Mouse (Mus musculus) CH12.LX (cell line): ENCODE measurements around the gene Atp2a3. TPM values are rescaled to one million over a fixed set of nuclear protein-coding genes. Genes with fewer than 3 reads are reported as not detected.
A peak's percentile ranks its signal among the peaks of the same experiment; 100 is the strongest.

ENCODE experiments used
- DNase-seq: peaks from one replicate; pipeline ENCODE4 v3.0.0-alpha.2; 2013; ENCODE audit errors: extremely low read depth
- H3K27ac ChIP-seq: 2 replicates; pipeline ENCODE4 v1.5.1; 2012; ENCODE audit warnings: low read depth, mild to moderate bottlenecking, control low read depth, moderate library complexity; ENCODE audit not compliant: insufficient read depth
- H3K27me3 ChIP-seq: replicated peaks from 2 replicates; pipeline ENCODE3; 2012; ENCODE audit warnings: inconsistent platforms
- H3K36me3 ChIP-seq, 2 experiments: replicated peaks in 1 of 2; 2 replicates each; pipeline versions ENCODE3 to v1.6.1; 2012; ENCODE audit warnings: inconsistent platforms in 1 of 2, low read length in 1 of 2, mild to moderate bottlenecking in 1 of 2, mixed read lengths in 1 of 2, moderate library complexity in 1 of 2; ENCODE audit not compliant: control insufficient read depth in 1 of 2, insufficient read depth in 1 of 2
- H3K4me1 ChIP-seq, 2 experiments: 2 replicates each; pipeline ENCODE4 v1.6.1; 2012; ENCODE audit warnings: inconsistent platforms in 1 of 2, moderate library complexity in 1 of 2; ENCODE audit not compliant: insufficient read depth in 2 of 2, control insufficient read depth in 1 of 2
- H3K4me2 ChIP-seq: 2 replicates; pipeline ENCODE4 v1.6.1; 2012; ENCODE audit warnings: low read depth, mild to moderate bottlenecking, control low read depth; ENCODE audit not compliant: poor library complexity, insufficient read depth, severe bottlenecking
- H3K4me3 ChIP-seq, 3 experiments: fragments of 150-350 bp in 1 of 3; sonication (generic) in 1 of 3; replicated peaks in 1 of 3; 2 replicates each; pipeline versions ENCODE3 to v1.5.1; 2011 to 2012; ENCODE audit warnings: low read depth in 2 of 3, low read length in 2 of 3, mild to moderate bottlenecking in 2 of 3, moderate library complexity in 2 of 3, control low read depth in 1 of 3, improper control_type of control experiment in 1 of 3, inconsistent platforms in 1 of 3, mixed read lengths in 1 of 3; ENCODE audit not compliant: poor library complexity in 1 of 3
- H3K79me2 ChIP-seq: replicated peaks from 2 replicates; pipeline ENCODE4 v1.6.1; 2012; ENCODE audit warnings: mild to moderate bottlenecking, moderate library complexity; ENCODE audit not compliant: control insufficient read depth, poor library complexity, insufficient read depth, severe bottlenecking; ENCODE audit errors: extremely low read depth
- H3K9ac ChIP-seq: 2 replicates; pipeline ENCODE4 v1.6.1; 2012; ENCODE audit warnings: low read depth, mild to moderate bottlenecking, control low read depth, moderate library complexity; ENCODE audit not compliant: insufficient read depth
- H3K9me3 ChIP-seq: replicated peaks from 2 replicates; pipeline ENCODE3; 2012; ENCODE audit warnings: low read length, inconsistent platforms, mixed read lengths
- BHLHE40 ChIP-seq: IDR thresholded peaks from 2 replicates; pipeline ENCODE4 v1.6.1; 2011; ENCODE audit warnings: mild to moderate bottlenecking, low read depth, low read length, improper control_type of control experiment
- CHD2 ChIP-seq: IDR thresholded peaks from 2 replicates; pipeline ENCODE4 v1.6.1; 2011; ENCODE audit warnings: low read length, improper control_type of control experiment
- CTCF ChIP-seq, 2 experiments: IDR thresholded peaks in 1 of 2; conservative IDR thresholded peaks in 1 of 2; 2 replicates each; pipeline ENCODE4 v1.5.1; 2011 to 2012; ENCODE audit warnings: low read depth in 2 of 2, low read length in 2 of 2, improper control_type of control experiment in 1 of 2, inconsistent platforms in 1 of 2, mild to moderate bottlenecking in 1 of 2, moderate library complexity in 1 of 2
- E2F4 ChIP-seq: IDR thresholded peaks from 2 replicates; pipeline ENCODE4 v1.6.1; 2011; ENCODE audit warnings: low read depth, low read length, improper control_type of control experiment; ENCODE audit not compliant: insufficient replicate concordance
- ELF1 ChIP-seq: IDR thresholded peaks from 2 replicates; pipeline ENCODE4 v1.6.1; 2014; ENCODE audit warnings: low read depth, mild to moderate bottlenecking, inconsistent platforms, low read length, improper control_type of control experiment
- EP300 ChIP-seq: IDR thresholded peaks from 2 replicates; pipeline ENCODE4 v1.6.1; 2011; ENCODE audit warnings: low read length, improper control_type of control experiment
- ETS1 ChIP-seq: conservative IDR thresholded peaks from 2 replicates; pipeline ENCODE4 v1.6.1; 2012; ENCODE audit warnings: low read depth, mild to moderate bottlenecking, inconsistent platforms, low read length, improper control_type of control experiment, moderate library complexity
- GABPA ChIP-seq: IDR thresholded peaks from 2 replicates; pipeline ENCODE4 v1.6.1; 2012; ENCODE audit warnings: low read depth, low read length, improper control_type of control experiment, inconsistent platforms; ENCODE audit not compliant: insufficient replicate concordance
- HCFC1 ChIP-seq: IDR thresholded peaks from 2 replicates; pipeline ENCODE4 v1.6.1; 2012; ENCODE audit warnings: low read depth, mild to moderate bottlenecking, inconsistent platforms, low read length, improper control_type of control experiment
- IRF4 ChIP-seq: IDR thresholded peaks from 2 replicates; pipeline ENCODE4 v1.6.1; 2014; ENCODE audit warnings: low read depth, mild to moderate bottlenecking, inconsistent platforms, low read length, improper control_type of control experiment
- JUN ChIP-seq: IDR thresholded peaks from 2 replicates; pipeline ENCODE4 v1.6.1; 2011; ENCODE audit warnings: low read depth, mild to moderate bottlenecking, low read length, improper control_type of control experiment, moderate library complexity; ENCODE audit not compliant: insufficient read depth
- JUND ChIP-seq: conservative IDR thresholded peaks from 2 replicates; pipeline ENCODE4 v1.6.1; 2011; ENCODE audit warnings: low read depth, low read length, improper control_type of control experiment
- KAT2A ChIP-seq: IDR thresholded peaks from 2 replicates; pipeline ENCODE4 v1.6.1; 2012; ENCODE audit warnings: low read length, improper control_type of control experiment, inconsistent platforms; ENCODE audit not compliant: insufficient replicate concordance
- MAX ChIP-seq: IDR thresholded peaks from 2 replicates; pipeline ENCODE4 v1.6.1; 2011; ENCODE audit warnings: low read length, improper control_type of control experiment
- MAZ ChIP-seq: IDR thresholded peaks from 2 replicates; pipeline ENCODE4 v1.6.1; 2012; ENCODE audit warnings: low read depth, mild to moderate bottlenecking, inconsistent platforms, low read length, improper control_type of control experiment, moderate library complexity
- MEF2A ChIP-seq: IDR thresholded peaks from 2 replicates; pipeline ENCODE4 v1.6.1; 2014; ENCODE audit warnings: low read depth, mild to moderate bottlenecking, inconsistent platforms, low read length, improper control_type of control experiment, borderline replicate concordance
- MXI1 ChIP-seq: IDR thresholded peaks from 2 replicates; pipeline ENCODE4 v1.6.1; 2011; ENCODE audit warnings: mild to moderate bottlenecking, low read depth, low read length, improper control_type of control experiment
- MYC ChIP-seq: IDR thresholded peaks from 2 replicates; pipeline ENCODE4 v1.6.1; 2011; ENCODE audit warnings: low read depth, mild to moderate bottlenecking, improper control_type of control experiment, low read length
- NELFE ChIP-seq: IDR thresholded peaks from 2 replicates; pipeline ENCODE4 v1.6.1; 2011; ENCODE audit warnings: low read depth, low read length, improper control_type of control experiment
- PAX5 ChIP-seq: IDR thresholded peaks from 2 replicates; pipeline ENCODE4 v1.6.1; 2012; ENCODE audit warnings: low read length, inconsistent platforms, mixed read lengths
- POLR2A ChIP-seq: IDR thresholded peaks from 2 replicates; pipeline ENCODE4 v1.6.1; 2011; ENCODE audit warnings: low read depth, mild to moderate bottlenecking, improper control_type of control experiment, low read length
- POLR2AphosphoS2 ChIP-seq: IDR thresholded peaks from 2 replicates; pipeline ENCODE4 v1.6.1; 2011; ENCODE audit warnings: low read depth, low read length, improper control_type of control experiment
- RCOR1 ChIP-seq: conservative IDR thresholded peaks from 2 replicates; pipeline ENCODE4 v1.6.1; 2012; ENCODE audit warnings: low read depth, mild to moderate bottlenecking, inconsistent platforms, low read length, improper control_type of control experiment
- SIN3A ChIP-seq: IDR thresholded peaks from 2 replicates; pipeline ENCODE4 v1.6.1; 2012; ENCODE audit warnings: low read length, improper control_type of control experiment, inconsistent platforms
- TCF12 ChIP-seq: IDR thresholded peaks from 2 replicates; pipeline ENCODE4 v1.6.1; 2014; ENCODE audit warnings: low read depth, mild to moderate bottlenecking, inconsistent platforms, low read length, improper control_type of control experiment
- UBTF ChIP-seq: IDR thresholded peaks from 2 replicates; pipeline ENCODE4 v1.6.1; 2012; ENCODE audit warnings: low read depth, mild to moderate bottlenecking, inconsistent platforms, low read length, improper control_type of control experiment, moderate library complexity
- USF1 ChIP-seq: IDR thresholded peaks from 2 replicates; pipeline ENCODE4 v1.6.1; 2014; ENCODE audit warnings: low read depth, mild to moderate bottlenecking, inconsistent platforms, low read length, improper control_type of control experiment
- USF2 ChIP-seq: conservative IDR thresholded peaks from 2 replicates; pipeline ENCODE4 v1.6.1; 2011; ENCODE audit warnings: low read depth, low read length, improper control_type of control experiment
- ZC3H11A ChIP-seq: IDR thresholded peaks from 2 replicates; pipeline ENCODE4 v1.6.1; 2012; ENCODE audit warnings: low read depth, mild to moderate bottlenecking, inconsistent platforms, low read length, improper control_type of control experiment
- ZKSCAN1 ChIP-seq: IDR thresholded peaks from 2 replicates; pipeline ENCODE4 v1.6.1; 2012; ENCODE audit warnings: low read depth, inconsistent platforms, low read length, improper control_type of control experiment, borderline replicate concordance
- ZNF384 ChIP-seq: IDR thresholded peaks from 2 replicates; pipeline ENCODE4 v1.6.1; 2012; ENCODE audit warnings: low read depth, low read length, improper control_type of control experiment, inconsistent platforms
- dilution Hi-C: fragments of 300-500 bp; cut with MboI; formaldehyde crosslinking; loops from 2 replicates; pipeline ENCODE4 v1.14.3; 2020; ENCODE audit warnings: low sequenced_read_pairs; ENCODE audit not compliant: extremely low pct_unique_long_range_greater_than_20kb, extremely low pct_ligation_motif_present
- in situ Hi-C: fragments of 300-500 bp; cut with MboI; formaldehyde crosslinking; loops from 3 replicates; pipeline ENCODE4 v1.14.3; 2019; ENCODE audit warnings: low sequenced_read_pairs, low pct_ligation_motif_present, low pct_unique_long_range_greater_than_20kb, mixed read lengths
- polyA plus RNA-seq: library from polyadenylated mRNA; unstranded; fragments of >175 nt; gene quantifications from 2 replicates; pipeline ENCODE4 v1.2.1, GENCODE M21; 2012; ENCODE audit warnings: low read depth; ENCODE audit not compliant: insufficient read length
- total RNA-seq, 2 experiments: library from RNA; depleted of rRNA; stranded (reverse); fragments of 300-350 nt in 1 of 2; fragments of >200 nt in 1 of 2; gene quantifications; 2 replicates each; pipeline ENCODE4 v1.2.3; 2012 to 2014

Gene Atp2a3
- total and polyA plus RNA-seq, 3 experiments, result 61.4 to 279 (median 218) TPM

DNA sequence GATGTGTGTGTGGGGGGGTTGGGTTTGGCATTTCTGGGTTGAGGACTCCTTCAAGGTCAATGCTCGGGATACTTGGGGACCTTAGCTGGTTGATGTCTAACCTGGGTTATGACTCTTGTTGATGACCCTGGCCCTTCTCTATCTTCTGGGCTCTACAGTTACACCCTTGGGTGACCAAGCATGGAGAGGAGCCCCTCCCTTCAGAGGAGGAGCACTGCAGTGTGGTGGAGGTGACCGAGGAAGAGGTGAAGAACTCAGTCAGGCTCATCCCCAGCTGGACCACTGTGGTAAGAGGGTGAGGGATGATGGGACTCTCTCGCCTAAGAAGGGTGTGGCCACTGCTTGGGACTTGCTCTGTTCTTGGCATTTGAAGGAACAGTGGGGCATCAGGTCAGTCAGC lies 76.7 kb downstream of the Atp2a3 start:
- dilution Hi-C loops, result no loop called here
- in situ Hi-C loops, result no loop called here
- H3K9ac ChIP-seq, result no peak overlapping the region

DNA sequence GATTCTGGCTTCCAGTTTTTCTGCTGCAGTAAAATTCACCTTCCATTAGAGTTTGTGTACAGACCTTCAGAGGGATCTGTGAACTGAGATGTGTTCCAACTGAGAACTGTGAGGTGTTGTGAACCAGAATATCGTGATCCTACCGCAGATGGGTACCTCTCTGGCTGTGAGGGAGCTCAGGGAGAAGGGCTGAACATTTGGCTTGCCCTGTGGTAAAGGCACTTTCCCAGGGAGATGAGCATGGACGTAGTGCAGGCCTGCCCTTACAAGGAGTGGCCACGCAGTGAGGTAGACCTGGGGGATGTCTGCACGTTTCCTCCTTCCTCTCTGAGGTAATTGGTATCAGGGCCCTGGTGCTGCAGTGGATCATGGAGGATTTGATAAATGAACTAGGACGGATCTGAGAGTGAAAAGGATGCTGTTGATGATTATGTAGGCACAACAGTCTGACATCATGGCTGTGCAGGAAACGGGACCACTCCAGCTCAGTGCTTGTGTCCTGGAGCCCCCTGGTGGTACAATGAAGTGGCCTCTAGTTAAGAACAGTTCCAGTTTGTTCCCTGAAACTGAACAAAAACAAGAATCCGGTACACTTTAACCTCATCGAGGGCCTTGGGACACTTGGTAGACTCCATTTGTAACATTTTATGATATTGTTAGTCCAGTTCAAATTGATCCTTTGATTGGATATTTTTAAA lies 78.3 kb downstream of the Atp2a3 start:
- H3K9me3 ChIP-seq, result no peaks in the 10 kb centered on the region
- peaks cover 15 to 50% of the 10 kb centered on the region in 2 experiments for H3K36me3 ChIP-seq
- H3K4me3 ChIP-seq, result no peak overlapping the region
- no peak overlapping the region for H3K27ac ChIP-seq
- no peak overlapping the region for H3K9ac ChIP-seq
- H3K79me2 ChIP-seq, result no peaks in the 10 kb centered on the region
- no peak overlapping the region for H3K4me2 ChIP-seq
- no peaks in the 10 kb centered on the region for H3K27me3 ChIP-seq
- DNase-seq, result peak; percentile 83
- in situ Hi-C loops (no loop called here), dilution Hi-C loops (no loop called here)
- peaks cover 31 to 54% of the 10 kb centered on the region in 2 experiments for H3K4me1 ChIP-seq
- no peak for TF ChIP-seq ELF1
- peak; percentile 84 to 99 for TF ChIP-seq CTCF (conservative IDR thresholded peaks at IDR 0.05 in 1 of 2, IDR thresholded peaks at IDR 0.05 in 1 of 2; ENCODE audit: low read depth in 2 of 2, low read length in 2 of 2)
- TF ChIP-seq UBTF, result no peak
- TF ChIP-seq EP300, result no peak
- TF ChIP-seq E2F4, result no peak
- no peak for TF ChIP-seq POLR2AphosphoS2
- peak; percentile 56 for TF ChIP-seq SIN3A
- TF ChIP-seq CHD2, result no peak
- no peak for TF ChIP-seq BHLHE40
- no peak for TF ChIP-seq MAZ
- TF ChIP-seq MYC, result no peak
- no peak for TF ChIP-seq ZNF384
- TF ChIP-seq USF1, result no peak
- TF ChIP-seq MEF2A, result no peak
- TF ChIP-seq ZC3H11A, result peak; percentile 98
- no peak for TF ChIP-seq ZKSCAN1
- TF ChIP-seq JUN, result no peak
- no peak for TF ChIP-seq ETS1
- TF ChIP-seq NELFE, result no peak; the same call in 1 of the 2 replicates
- 0 out of 2 replicates have a peak, but pooled peaks have one; percentile 44 for TF ChIP-seq RCOR1
- TF ChIP-seq POLR2A, result no peak
- TF ChIP-seq KAT2A, result no peak
- TF ChIP-seq MAX, result 0 out of 2 replicates have a peak, but pooled peaks have one; percentile 12
- TF ChIP-seq TCF12, result no peak
- TF ChIP-seq GABPA, result no peak
- TF ChIP-seq HCFC1, result no peak
- TF ChIP-seq PAX5, result no peak
- no peak; the same call in 1 of the 2 replicates for TF ChIP-seq IRF4
- no peak for TF ChIP-seq JUND
- TF ChIP-seq USF2, result no peak
- 0 out of 2 replicates have a peak, but pooled peaks have one; percentile 14 for TF ChIP-seq MXI1

More for the DNA sequence above, 76.7 kb downstream of the Atp2a3 start:
- TF ChIP-seq USF2 (no peak), MAZ (peak; percentile 69; the same call in 1 of the 2 replicates), ETS1 (peak; percentile 37; the same call in 1 of the 2 replicates)
- Histone ChIP-seq H3K4me3 (no peak overlapping the region), H3K4me2 (no peak overlapping the region), H3K9me3 (no peaks in the 10 kb centered on the region), H3K27ac (no peak overlapping the region), H3K4me1 (peaks cover 26 to 39% of the 10 kb centered on the region in 2 experiments), H3K27me3 (no peaks in the 10 kb centered on the region), H3K79me2 (no peaks in the 10 kb centered on the region), H3K36me3 (peaks cover 21 to 65% of the 10 kb centered on the region in 2 experiments)
- DNase-seq, result peak; percentile 52
